Mouse (Mus musculus): ENCODE results near the gene Snap29. TPM values are rescaled to one million over a fixed set of nuclear protein-coding genes. Genes with fewer than 3 reads are reported as not detected.

Gene Snap29
- total and polyA plus RNA-seq, 3 experiments, result 21.6 to 47.0 (median 37.4) TPM

DNA sequence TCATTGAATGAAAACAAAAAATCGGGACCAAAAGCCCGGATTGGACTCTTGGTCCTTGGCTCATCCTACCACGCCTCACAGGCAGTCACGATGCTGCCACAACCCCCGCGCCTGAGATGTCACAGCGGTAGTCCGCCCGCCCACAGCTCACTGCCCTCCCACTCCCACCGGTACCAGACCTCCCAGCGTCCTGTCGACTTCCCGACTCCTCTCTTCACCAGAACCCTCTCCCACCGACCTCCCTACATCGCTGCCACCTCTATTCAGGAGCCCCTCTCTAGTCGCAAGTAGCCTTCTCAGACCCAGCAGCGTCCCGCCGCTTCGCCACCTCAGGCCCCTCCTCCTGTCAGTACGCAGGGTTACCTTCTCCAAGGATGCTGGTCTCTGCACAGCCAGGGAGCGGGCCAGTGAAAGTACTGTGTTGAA, 502 bp upstream of the Snap29 start:
- Histone ChIP-seq H3K4me2 (ENCODE audit: insufficient read depth, low read depth, poor library complexity, severe bottlenecking) (peak overlapping the region; percentile 89), H3K4me3 (replicated peaks in 1 of 3; ENCODE audit: low read depth in 2 of 3, low read length in 2 of 3, poor library complexity in 1 of 3) (peak overlapping the region; percentile 67 to 91 (median 70)), H3K27me3 (replicated peaks) (no peaks in the 10 kb centered on the region), H3K4me1 (ENCODE audit: control insufficient read depth in 1 of 2, insufficient read depth in 2 of 2) (peaks cover 18 to 45% of the 10 kb centered on the region in 2 experiments), H3K79me2 (replicated peaks; ENCODE audit: control insufficient read depth, extremely low read depth, insufficient read depth, poor library complexity, severe bottlenecking) (peaks cover 38% of the 10 kb centered on the region), H3K9ac (ENCODE audit: insufficient read depth, low read depth) (peak overlapping the region; percentile 72), H3K27ac (ENCODE audit: insufficient read depth, low read depth) (peak overlapping the region; percentile 30), H3K9me3 (replicated peaks; ENCODE audit: low read length) (no peaks in the 10 kb centered on the region), H3K36me3 (replicated peaks in 1 of 2; ENCODE audit: control insufficient read depth in 1 of 2, insufficient read depth in 1 of 2, low read length in 1 of 2) (peaks cover 0 to 27% of the 10 kb centered on the region in 2 experiments)
- dilution Hi-C loops (cut with MboI; ENCODE audit: extremely low pct_ligation_motif_present, extremely low pct_unique_long_range_greater_than_20kb, low sequenced_read_pairs) (no loop called here), in situ Hi-C loops (cut with MboI; ENCODE audit: low pct_ligation_motif_present, low pct_unique_long_range_greater_than_20kb, low sequenced_read_pairs) (loop anchor here (5.0 kb wide), 1 partner anchor 127 kb away; the partner anchor contains the start of gene Thap7)
- TF ChIP-seq BHLHE40 (IDR thresholded peaks at IDR 0.05; ENCODE audit: low read depth, low read length), result no peak
- peak; percentile 63 for TF ChIP-seq MAX (IDR thresholded peaks at IDR 0.05; ENCODE audit: low read length)
- TF ChIP-seq MXI1 (IDR thresholded peaks at IDR 0.05; ENCODE audit: low read depth, low read length), result peak; percentile 81
- 0 out of 2 replicates have a peak, but pooled peaks have one; percentile 58 for TF ChIP-seq MYC (IDR thresholded peaks at IDR 0.05; ENCODE audit: low read depth, low read length)
- DNase-seq (ENCODE audit: extremely low read depth), result peak; percentile 56

DNA sequence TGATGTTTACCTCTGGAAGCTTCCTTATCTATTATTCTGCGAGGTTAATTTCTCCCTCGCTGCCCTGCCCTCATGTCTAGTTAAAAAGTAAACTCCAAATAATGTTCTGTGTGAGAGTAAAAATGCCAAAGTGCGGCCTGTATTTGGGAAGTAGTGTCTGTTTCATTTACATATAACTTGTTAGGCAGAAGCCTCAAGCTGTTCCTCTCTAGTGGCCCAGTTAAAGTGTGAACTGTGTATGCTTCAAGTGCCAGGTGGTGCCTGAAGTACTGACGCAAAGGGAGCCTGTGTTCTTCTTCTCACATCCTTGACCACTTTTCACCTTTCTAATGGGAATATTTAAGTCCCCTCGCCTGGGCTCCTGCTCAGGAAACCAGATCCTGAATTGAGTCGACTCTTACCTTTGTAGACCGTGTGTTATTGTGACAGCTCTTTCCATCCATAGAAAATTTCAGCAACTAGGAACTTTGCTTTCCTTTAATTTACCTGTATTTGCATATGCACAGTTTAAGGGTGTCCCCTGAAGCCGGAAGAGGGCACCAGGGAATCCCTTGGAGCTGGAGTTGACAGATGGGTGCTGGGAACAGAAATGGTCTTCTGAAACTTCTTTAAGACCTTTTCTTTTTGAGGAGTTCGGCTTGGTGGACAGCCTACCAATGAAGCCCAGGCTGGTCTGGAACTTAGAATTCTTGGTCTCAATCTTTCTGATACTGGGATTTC, 886 bp downstream of the Snap29 start:
- Histone ChIP-seq H3K79me2 (replicated peaks; ENCODE audit: control insufficient read depth, extremely low read depth, insufficient read depth, poor library complexity, severe bottlenecking) (peaks cover 38% of the 10 kb centered on the region), H3K4me2 (ENCODE audit: insufficient read depth, low read depth, poor library complexity, severe bottlenecking) (peak overlapping the region; percentile 99), H3K4me1 (ENCODE audit: control insufficient read depth in 1 of 2, insufficient read depth in 2 of 2) (peaks cover 18 to 50% of the 10 kb centered on the region in 2 experiments), H3K27ac (ENCODE audit: insufficient read depth, low read depth) (peak overlapping the region; percentile 77; the same call in 1 of the 2 replicates), H3K27me3 (replicated peaks) (no peaks in the 10 kb centered on the region), H3K4me3 (replicated peaks in 1 of 3; ENCODE audit: low read depth in 2 of 3, low read length in 2 of 3, poor library complexity in 1 of 3) (peak overlapping the region; percentile 70 to 82 (median 76)), H3K9me3 (replicated peaks; ENCODE audit: low read length) (no peaks in the 10 kb centered on the region), H3K9ac (ENCODE audit: insufficient read depth, low read depth) (peak overlapping the region; percentile 47), H3K36me3 (replicated peaks in 1 of 2; ENCODE audit: control insufficient read depth in 1 of 2, insufficient read depth in 1 of 2, low read length in 1 of 2) (peaks cover 0 to 28% of the 10 kb centered on the region in 2 experiments)
- peak; percentile 48 for TF ChIP-seq BHLHE40 (IDR thresholded peaks at IDR 0.05; ENCODE audit: low read depth, low read length)
- TF ChIP-seq GABPA (IDR thresholded peaks at IDR 0.05; ENCODE audit: insufficient replicate concordance, low read depth, low read length), result no peak
- TF ChIP-seq SMC3 (IDR thresholded peaks at IDR 0.05; ENCODE audit: low read depth, low read length), result no peak
- 0 out of 2 replicates have a peak, but pooled peaks have one; percentile 48 for TF ChIP-seq KAT2A (IDR thresholded peaks at IDR 0.05; ENCODE audit: insufficient replicate concordance, low read length)
- peak; percentile 86 for TF ChIP-seq SIN3A (IDR thresholded peaks at IDR 0.05; ENCODE audit: low read length)
- TF ChIP-seq MYC (IDR thresholded peaks at IDR 0.05; ENCODE audit: low read depth, low read length), result peak; percentile 60; the same call in 1 of the 2 replicates
- peak; percentile 73; the same call in 1 of the 2 replicates for TF ChIP-seq MAX (IDR thresholded peaks at IDR 0.05; ENCODE audit: low read length)
- TF ChIP-seq TBP (conservative IDR thresholded peaks at IDR 0.05; ENCODE audit: low read depth, low read length), result peak; percentile 78
- peak; percentile 40; the same call in 1 of the 2 replicates for TF ChIP-seq ZNF384 (IDR thresholded peaks at IDR 0.05; ENCODE audit: low read depth, low read length)
- TF ChIP-seq PAX5 (IDR thresholded peaks at IDR 0.05; ENCODE audit: low read length), result no peak
- 0 out of 2 replicates have a peak, but pooled peaks have one; percentile 34 for TF ChIP-seq ZMIZ1 (IDR thresholded peaks at IDR 0.05; ENCODE audit: low read depth, low read length)
- TF ChIP-seq MAZ (IDR thresholded peaks at IDR 0.05; ENCODE audit: low read depth, low read length), result peak; percentile 57; the same call in 1 of the 2 replicates
- 0 out of 2 replicates have a peak, but pooled peaks have one; percentile 56 for TF ChIP-seq E2F4 (IDR thresholded peaks at IDR 0.05; ENCODE audit: insufficient replicate concordance, low read depth, low read length)
- TF ChIP-seq RCOR1 (conservative IDR thresholded peaks at IDR 0.05; ENCODE audit: low read depth, low read length), result peak; percentile 32; the same call in 1 of the 2 replicates
- peak; percentile 57; the same call in 1 of the 2 replicates for TF ChIP-seq CHD2 (IDR thresholded peaks at IDR 0.05; ENCODE audit: low read length)
- TF ChIP-seq ZKSCAN1 (IDR thresholded peaks at IDR 0.05; ENCODE audit: borderline replicate concordance, low read depth, low read length), result no peak
- peak; percentile 50; the same call in 1 of the 2 replicates for TF ChIP-seq EP300 (IDR thresholded peaks at IDR 0.05; ENCODE audit: low read length)
- peak; percentile 87 for TF ChIP-seq ELF1 (IDR thresholded peaks at IDR 0.05; ENCODE audit: low read depth, low read length)
- peak; percentile 50 for TF ChIP-seq IRF4 (IDR thresholded peaks at IDR 0.05; ENCODE audit: low read depth, low read length)
- peak; percentile 76 for TF ChIP-seq ETS1 (conservative IDR thresholded peaks at IDR 0.05; ENCODE audit: low read depth, low read length)
- TF ChIP-seq NRF1 (IDR thresholded peaks at IDR 0.05; ENCODE audit: low read depth, low read length), result no peak; the same call in 1 of the 2 replicates
- TF ChIP-seq MEF2A (IDR thresholded peaks at IDR 0.05; ENCODE audit: borderline replicate concordance, low read depth, low read length), result peak; percentile 13; the same call in 1 of the 2 replicates
- peak; percentile 68 for DNase-seq (ENCODE audit: extremely low read depth)
- in situ Hi-C loops (cut with MboI; ENCODE audit: low pct_ligation_motif_present, low pct_unique_long_range_greater_than_20kb, low sequenced_read_pairs) (loop anchor here (5.0 kb wide), 1 partner anchor 126 kb away; the partner anchor contains the start of gene Thap7), dilution Hi-C loops (cut with MboI; ENCODE audit: extremely low pct_ligation_motif_present, extremely low pct_unique_long_range_greater_than_20kb, low sequenced_read_pairs) (no loop called here)
